Mouse (Mus musculus) spleen, embryonic (tissue): ENCODE data around the gene Tfip11.

Source experiments
- CTCF ChIA-PET: fragments of 350-600 bp; sonication (Branson Sonifier 250); formaldehyde crosslinking; loops from one replicate; lab custom pipeline; 2022; lab: Charles Lee

Tfip11 gene

GRCm38 (mm10) chr5:112355910-112356309 lies 29.8 kb downstream of the Tfip11 start, which contains the start of gene Gm6583:
Gene Gm6583 (minus strand): TSS chr5:112356033.
- CTCF ChIA-PET: no interaction called here

GRCm38 (mm10) chr5:112356322-112356721 lies 30.2 kb downstream of the Tfip11 start:
- CTCF ChIA-PET: no interaction called here

- CTCF ChIA-PET: no interaction called here
These were observed 33.4 kb downstream of the Tfip11 start for GRCm38 (mm10) chr5:112359520-112359919.

- CTCF ChIA-PET: no interaction called here
These were observed 33.9 kb downstream of the Tfip11 start for GRCm38 (mm10) chr5:112360077-112360476.

GRCm38 (mm10) chr5:112364184-112364797 lies 38.1 kb downstream of the Tfip11 start:
- CTCF ChIA-PET: no interaction called here

- CTCF ChIA-PET: no interaction called here
These were observed 40.7 kb downstream of the Tfip11 start for GRCm38 (mm10) chr5:112366879-112367278.

GRCm38 (mm10) chr5:112367338-112367737 lies 41.2 kb downstream of the Tfip11 start:
- CTCF ChIA-PET: no interaction called here

- CTCF ChIA-PET: interaction anchor here (0.7 kb wide), 1 partner anchor 209 kb away, joined by 3 read pairs; no protein-coding TSS in a partner anchor
These were observed 41.8 kb downstream of the Tfip11 start for GRCm38 (mm10) chr5:112367929-112368328.

- CTCF ChIA-PET: interaction anchor here (0.7 kb wide), 1 partner anchor 210 kb away, joined by 3 read pairs; no protein-coding TSS in a partner anchor
These were observed 42.5 kb downstream of the Tfip11 start for GRCm38 (mm10) chr5:112368666-112369065.

GRCm38 (mm10) chr5:112369326-112369725 lies 43.2 kb downstream of the Tfip11 start:
- CTCF ChIA-PET: no interaction called here

- CTCF ChIA-PET: no interaction called here
These were observed 44.2 kb downstream of the Tfip11 start for GRCm38 (mm10) chr5:112370236-112370813.

- CTCF ChIA-PET: no interaction called here
These were observed 45.8 kb downstream of the Tfip11 start for GRCm38 (mm10) chr5:112371933-112372332.

- CTCF ChIA-PET: interaction anchor here (0.6 kb wide), 1 partner anchor 147 kb away, joined by 5 read pairs; no protein-coding TSS in a partner anchor
These were observed 50.0 kb downstream of the Tfip11 start for GRCm38 (mm10) chr5:112376111-112376510.

- CTCF ChIA-PET: no interaction called here
These were observed 51.2 kb downstream of the Tfip11 start for GRCm38 (mm10) chr5:112377380-112377779.

GRCm38 (mm10) chr5:112378716-112379115 lies 52.6 kb downstream of the Tfip11 start:
- CTCF ChIA-PET: no interaction called here

- CTCF ChIA-PET: no interaction called here
These were observed 55.0 kb downstream of the Tfip11 start for GRCm38 (mm10) chr5:112381154-112381553.

- CTCF ChIA-PET: no interaction called here
These were observed 55.9 kb downstream of the Tfip11 start for GRCm38 (mm10) chr5:112382042-112382441.

GRCm38 (mm10) chr5:112382641-112383330 lies 56.6 kb downstream of the Tfip11 start:
- CTCF ChIA-PET: no interaction called here

GRCm38 (mm10) chr5:112384805-112385472 lies 58.8 kb downstream of the Tfip11 start:
- CTCF ChIA-PET: no interaction called here

GRCm38 (mm10) chr5:112385973-112386372 lies 59.8 kb downstream of the Tfip11 start:
- CTCF ChIA-PET: interaction anchor here (0.6 kb wide), 1 partner anchor 1186 kb away, joined by 3 read pairs; no protein-coding TSS in a partner anchor
